Mouse (Mus musculus) stomach, embryonic 15.5 days (tissue): Measurements from ENCODE around the gene Msh3. TPM values are rescaled to one million over a fixed set of nuclear protein-coding genes. Genes with fewer than 3 reads are reported as not detected.

ENCODE experiments used
- ATAC-seq: fragments of 200-750 bp; cut with Nextera tagmentation; 2 replicates; pipeline ENCODE4 v1.8.0; 2017; ENCODE audit warnings: low read depth, moderate number of reproducible peaks, moderate TSS enrichment; ENCODE audit not compliant: insufficient read depth, low FRiP score
- H3K27ac ChIP-seq: fragments of 300-500 bp; sonication (generic); 2 replicates; pipeline ENCODE4 v1.5.1; 2015; ENCODE audit warnings: mild to moderate bottlenecking, inconsistent platforms
- H3K27me3 ChIP-seq: fragments of 300-500 bp; sonication (generic); replicated peaks from 2 replicates; pipeline ENCODE4 v1.6.1; 2015; ENCODE audit warnings: inconsistent platforms
- H3K36me3 ChIP-seq: fragments of 300-500 bp; sonication (generic); 2 replicates; pipeline ENCODE4 v1.6.1; 2015; ENCODE audit warnings: inconsistent platforms
- H3K4me1 ChIP-seq: fragments of 300-500 bp; sonication (generic); 2 replicates; pipeline ENCODE4 v1.6.1; 2015; ENCODE audit warnings: inconsistent platforms
- H3K4me2 ChIP-seq: fragments of 300-500 bp; sonication (generic); 2 replicates; pipeline ENCODE4 v1.6.1; 2015; ENCODE audit warnings: mild to moderate bottlenecking, inconsistent platforms
- H3K4me3 ChIP-seq: fragments of 300-500 bp; sonication (generic); replicated peaks from 2 replicates; pipeline ENCODE4 v1.5.1; 2015; ENCODE audit warnings: inconsistent platforms
- H3K9ac ChIP-seq: fragments of 300-500 bp; sonication (generic); 2 replicates; pipeline ENCODE4 v1.6.1; 2015; ENCODE audit warnings: inconsistent platforms
- H3K9me3 ChIP-seq: fragments of 300-500 bp; sonication (generic); 2 replicates; pipeline ENCODE4 v1.6.1; 2016; ENCODE audit warnings: inconsistent platforms
- WGBS: fragments of 180-500 bp; shearing (Covaris S2); methylation state at CpG from one replicate; pipeline ENCODE4 v1.1.7; 2015; 5-methylcytosine and 5-hydroxymethylcytosine counted together
- polyA plus RNA-seq: library from polyadenylated mRNA; unstranded; fragments of >200 nt; fragmentation: Nextera tagmentation; extraction: Ambion mirVana; gene quantifications from 2 replicates; pipeline ENCODE4 v1.2.1, GENCODE M21; 2015

Msh3 gene
- polyA plus RNA-seq, 1 experiment from 2014 or later = 20.4 TPM

GRCm38 (mm10) chr13:92326030-92326429, 28.8 kb downstream of the Msh3 start:
- Histone ChIP-seq H3K27me3 (no peaks in the 10 kb centered on the region), H3K4me3 (no peak overlapping the region), H3K27ac (no peak overlapping the region), H3K9me3 (no peaks in the 10 kb centered on the region), H3K4me1 (no peaks in the 10 kb centered on the region; the same call in 1 of the 2 replicates), H3K36me3 (no peaks in the 10 kb centered on the region), H3K9ac (no peak overlapping the region), H3K4me2 (no peak overlapping the region)
- WGBS = 70% methylated on average over 5 of the region's 5 CpGs
- ATAC-seq = no peak

- H3K4me1 ChIP-seq = no peaks in the 10 kb centered on the region; the same call in 1 of the 2 replicates
- H3K9ac ChIP-seq = no peak overlapping the region
- no peaks in the 10 kb centered on the region for H3K27me3 ChIP-seq
- H3K9me3 ChIP-seq = no peaks in the 10 kb centered on the region
- no peak overlapping the region for H3K4me3 ChIP-seq
- no peaks in the 10 kb centered on the region for H3K36me3 ChIP-seq
- no peak overlapping the region for H3K27ac ChIP-seq
- no peak for ATAC-seq
- 83% methylated on average over 5 of the region's 5 CpGs for WGBS
- H3K4me2 ChIP-seq = no peak overlapping the region
These were observed 34.0 kb downstream of the Msh3 start for GRCm38 (mm10) chr13:92320770-92321169.

GRCm38 (mm10) chr13:92314613-92315012, 40.2 kb downstream of the Msh3 start:
- Histone ChIP-seq H3K4me1 (no peaks in the 10 kb centered on the region), H3K9ac (no peak overlapping the region), H3K27me3 (no peaks in the 10 kb centered on the region), H3K4me3 (no peak overlapping the region), H3K9me3 (no peaks in the 10 kb centered on the region), H3K4me2 (no peak overlapping the region), H3K36me3 (no peaks in the 10 kb centered on the region), H3K27ac (no peak overlapping the region)
- WGBS = 78% methylated on average over 5 of the region's 5 CpGs
- ATAC-seq = no peak

- no peak within 1 kb of the TSS for H3K9ac ChIP-seq
- ATAC-seq = no peak
- H3K9me3 ChIP-seq = no peaks in the 10 kb centered on the region
- no peak within 1 kb of the TSS for H3K27ac ChIP-seq
- 97% methylated on average over 11 of the region's 11 CpGs for WGBS
- no peak within 1 kb of the TSS for H3K4me3 ChIP-seq
- no peaks in the 10 kb centered on the region for H3K4me1 ChIP-seq
- H3K27me3 ChIP-seq = no peaks in the 10 kb centered on the region
- H3K4me2 ChIP-seq = no peak within 1 kb of the TSS
- 0 out of 2 replicates have a peak, but pooled peaks cover 8% of the 10 kb centered on the region for H3K36me3 ChIP-seq
These were observed 49.1 kb downstream of the Msh3 start, which contains the start of gene Gm20379 for GRCm38 (mm10) chr13:92305680-92306079. Gm20379 (plus strand) TSS chr13:92305980.

- no peak for ATAC-seq
- no peak overlapping the region for H3K9ac ChIP-seq
- H3K4me2 ChIP-seq = no peak overlapping the region
- H3K4me1 ChIP-seq = no peaks in the 10 kb centered on the region
- no peaks in the 10 kb centered on the region for H3K27me3 ChIP-seq
- 0 out of 2 replicates have a peak, but pooled peaks cover 8% of the 10 kb centered on the region for H3K36me3 ChIP-seq
- H3K4me3 ChIP-seq = no peak overlapping the region
- H3K9me3 ChIP-seq = no peaks in the 10 kb centered on the region
- H3K27ac ChIP-seq = no peak overlapping the region
- WGBS = 94% methylated on average over 5 of the region's 5 CpGs
These were observed 50.5 kb downstream of the Msh3 start for GRCm38 (mm10) chr13:92304291-92304690.

GRCm38 (mm10) chr13:92303062-92303948, 51.5 kb downstream of the Msh3 start:
- no peaks in the 10 kb centered on the region for H3K27me3 ChIP-seq
- H3K4me2 ChIP-seq = no peak overlapping the region
- H3K27ac ChIP-seq = no peak overlapping the region
- H3K9ac ChIP-seq = no peak overlapping the region
- H3K4me1 ChIP-seq = no peaks in the 10 kb centered on the region
- no peak for ATAC-seq
- H3K9me3 ChIP-seq = no peaks in the 10 kb centered on the region
- H3K36me3 ChIP-seq = no peaks in the 10 kb centered on the region
- H3K4me3 ChIP-seq = no peak overlapping the region
- WGBS = 84% methylated on average over 8 of the region's 8 CpGs

- Histone ChIP-seq H3K27ac (no peak overlapping the region), H3K4me1 (no peaks in the 10 kb centered on the region), H3K4me3 (no peak overlapping the region), H3K9ac (no peak overlapping the region), H3K36me3 (no peaks in the 10 kb centered on the region), H3K9me3 (no peaks in the 10 kb centered on the region), H3K27me3 (no peaks in the 10 kb centered on the region), H3K4me2 (no peak overlapping the region)
- no peak for ATAC-seq
- 75% methylated on average over 4 of the region's 4 CpGs for WGBS
These were observed 52.3 kb downstream of the Msh3 start for GRCm38 (mm10) chr13:92302466-92302865.

- no peaks in the 10 kb centered on the region for H3K27me3 ChIP-seq
- no peak for ATAC-seq
- H3K27ac ChIP-seq = no peak overlapping the region
- 50% methylated on average over 4 of the region's 4 CpGs for WGBS
- no peak overlapping the region for H3K4me2 ChIP-seq
- H3K4me3 ChIP-seq = no peak overlapping the region
- H3K9ac ChIP-seq = no peak overlapping the region
- H3K36me3 ChIP-seq = 0 out of 2 replicates have a peak, but pooled peaks cover under 1% of the 10 kb centered on the region
- H3K4me1 ChIP-seq = no peaks in the 10 kb centered on the region
- no peaks in the 10 kb centered on the region for H3K9me3 ChIP-seq
These were observed 53.0 kb downstream of the Msh3 start for GRCm38 (mm10) chr13:92301754-92302153.

GRCm38 (mm10) chr13:92299522-92299921, 55.3 kb downstream of the Msh3 start:
- H3K9me3 ChIP-seq = no peaks in the 10 kb centered on the region
- no peaks in the 10 kb centered on the region for H3K4me1 ChIP-seq
- ATAC-seq = no peak
- no peaks in the 10 kb centered on the region for H3K27me3 ChIP-seq
- 71% methylated on average over 1 of the region's 1 CpGs for WGBS
- no peak overlapping the region for H3K4me2 ChIP-seq
- no peak overlapping the region for H3K27ac ChIP-seq
- H3K4me3 ChIP-seq = no peak overlapping the region
- no peak overlapping the region for H3K9ac ChIP-seq
- H3K36me3 ChIP-seq = 0 out of 2 replicates have a peak, but pooled peaks cover 4% of the 10 kb centered on the region

GRCm38 (mm10) chr13:92297021-92297420, 57.8 kb downstream of the Msh3 start:
- Histone ChIP-seq H3K27ac (no peak overlapping the region), H3K4me3 (no peak overlapping the region), H3K4me1 (no peaks in the 10 kb centered on the region), H3K27me3 (no peaks in the 10 kb centered on the region), H3K36me3 (0 out of 2 replicates have a peak, but pooled peaks cover 4% of the 10 kb centered on the region), H3K4me2 (no peak overlapping the region), H3K9me3 (no peaks in the 10 kb centered on the region), H3K9ac (no peak overlapping the region)
- ATAC-seq = no peak
- WGBS = 79% methylated on average over 2 of the region's 2 CpGs

GRCm38 (mm10) chr13:92296490-92296889, 58.3 kb downstream of the Msh3 start:
- H3K27me3 ChIP-seq = no peaks in the 10 kb centered on the region
- H3K9me3 ChIP-seq = no peaks in the 10 kb centered on the region
- H3K36me3 ChIP-seq = 0 out of 2 replicates have a peak, but pooled peaks cover 4% of the 10 kb centered on the region
- no peak overlapping the region for H3K9ac ChIP-seq
- no peak overlapping the region for H3K27ac ChIP-seq
- H3K4me1 ChIP-seq = no peaks in the 10 kb centered on the region
- ATAC-seq = no peak
- no peak overlapping the region for H3K4me2 ChIP-seq
- 93% methylated on average over 4 of the region's 4 CpGs for WGBS
- H3K4me3 ChIP-seq = no peak overlapping the region

- Histone ChIP-seq H3K4me3 (no peak overlapping the region), H3K4me2 (no peak overlapping the region), H3K4me1 (no peaks in the 10 kb centered on the region), H3K9ac (no peak overlapping the region), H3K27me3 (no peaks in the 10 kb centered on the region), H3K27ac (no peak overlapping the region), H3K36me3 (0 out of 2 replicates have a peak, but pooled peaks cover 4% of the 10 kb centered on the region), H3K9me3 (no peaks in the 10 kb centered on the region)
- no peak for ATAC-seq
- 74% methylated on average over 5 of the region's 5 CpGs for WGBS
These were observed 60.9 kb downstream of the Msh3 start for GRCm38 (mm10) chr13:92293883-92294282.
